Mouse (Mus musculus): ENCODE measurements at regions not wholly inside any gene's neighbourhood (a gene's known extent, or its start where the extent isn't known, plus 50 kb on each side); places are given as distances from the start of the nearest gene placed in this dataset.

GRCm38 (mm10) chr3:54568096-54568495 is 124.5 kb upstream of the Supt20 start:
- no peak for TF ChIP-seq USF1 (IDR thresholded peaks at IDR 0.05; ENCODE audit: low read depth, low read length)
- TF ChIP-seq POLR2AphosphoS2 (IDR thresholded peaks at IDR 0.05; ENCODE audit: low read depth, low read length): no peak
- TF ChIP-seq NELFE (IDR thresholded peaks at IDR 0.05; ENCODE audit: low read depth, low read length): no peak
- TF ChIP-seq CTCF (conservative IDR thresholded peaks at IDR 0.05 in 1 of 2, IDR thresholded peaks at IDR 0.05 in 1 of 2; ENCODE audit: low read depth in 2 of 2, low read length in 2 of 2): no peak
- TF ChIP-seq RAD21 (IDR thresholded peaks at IDR 0.05; ENCODE audit: low read depth, low read length): no peak

Data from CH12.LX (cell line).